Mouse (Mus musculus) brain, embryonic 14.5 days (tissue): ENCODE measurements around the gene Tnnt1. TPM values are rescaled to one million over a fixed set of nuclear protein-coding genes. Genes with fewer than 3 reads are reported as not detected.

Source experiments
- DNase-seq: peaks from one replicate; pipeline ENCODE4 v3.0.0-alpha.2; 2011; ENCODE audit warnings: low read depth
- CTCF ChIP-seq: fragments of 200-500 bp; IDR thresholded peaks from 2 replicates; pipeline ENCODE4 v1.5.1; 2012; ENCODE audit warnings: inconsistent platforms, mild to moderate bottlenecking, moderate library complexity, borderline replicate concordance; ENCODE audit not compliant: insufficient read depth, insufficient read length; ENCODE audit errors: extremely low read depth
- POLR2A ChIP-seq: fragments of 200-500 bp; IDR thresholded peaks from 2 replicates; pipeline ENCODE4 v1.6.1; 2012; ENCODE audit warnings: mild to moderate bottlenecking, inconsistent platforms, borderline replicate concordance; ENCODE audit not compliant: poor library complexity, insufficient read depth, insufficient read length, severe bottlenecking; ENCODE audit errors: extremely low read depth
- polyA plus RNA-seq: library from polyadenylated mRNA; depleted of rRNA; stranded (reverse); fragments of >200 nt; gene quantifications from 2 replicates; pipeline ENCODE4 v1.2.3, GENCODE M21; 2012

Tnnt1 gene
- polyA plus RNA-seq, 1 experiment, result 3.3 TPM

DNA sequence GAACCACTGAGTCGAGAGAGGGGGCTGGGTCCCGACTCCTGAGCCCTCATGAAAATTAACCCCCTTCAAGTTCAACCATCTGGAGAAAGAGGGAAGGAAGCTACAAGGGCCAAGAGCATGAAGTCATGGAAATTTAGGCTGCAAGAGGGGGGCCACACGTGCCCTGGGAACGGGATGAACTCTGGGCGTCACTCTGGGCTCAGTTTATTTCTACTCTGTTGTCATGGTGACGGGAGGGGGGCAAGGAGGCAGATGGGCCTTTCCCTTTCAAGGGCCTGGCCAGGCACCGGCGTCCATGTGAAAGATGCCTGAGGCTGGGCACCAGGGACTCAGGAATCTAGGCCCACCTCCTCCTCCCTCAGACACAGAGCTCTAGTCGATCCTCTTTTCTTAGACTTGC lies 17.9 kb downstream of the Tnnt1 start:
- TF ChIP-seq CTCF (no peak), POLR2A (no peak)
- peak; percentile 82 for DNase-seq

DNA sequence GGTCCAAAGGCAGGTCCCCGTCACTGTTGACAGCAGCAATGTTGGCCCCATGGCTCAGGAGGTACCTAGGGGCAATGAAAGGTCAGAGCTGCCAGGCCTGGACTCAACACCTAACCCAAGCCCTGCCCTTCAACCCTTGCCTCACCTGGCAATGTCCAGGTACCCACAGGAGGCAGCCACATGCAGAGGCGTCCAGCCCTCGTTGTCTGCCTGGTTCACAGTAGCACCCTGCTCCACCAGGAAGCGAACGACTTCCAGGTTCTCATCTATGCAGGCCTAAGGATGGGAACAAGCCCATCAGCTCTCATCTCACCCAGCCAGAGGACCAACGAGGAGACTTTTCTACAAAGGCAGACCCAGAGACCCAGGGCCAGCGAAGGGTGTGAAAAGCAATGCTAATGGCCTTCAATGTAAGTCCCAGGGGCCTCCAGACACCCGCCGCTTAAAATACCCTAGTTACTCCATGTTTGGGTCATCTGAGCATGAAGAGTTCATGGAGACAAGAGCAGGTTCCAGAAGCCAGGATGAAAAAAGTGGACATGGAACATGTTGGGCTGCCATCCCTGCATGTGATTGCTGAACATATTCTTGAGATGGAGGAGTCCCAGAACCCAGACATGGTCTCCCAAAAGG lies 18.8 kb downstream of the Tnnt1 start:
- TF ChIP-seq POLR2A (no peak), CTCF (no peak)
- DNase-seq, result no peak

DNA sequence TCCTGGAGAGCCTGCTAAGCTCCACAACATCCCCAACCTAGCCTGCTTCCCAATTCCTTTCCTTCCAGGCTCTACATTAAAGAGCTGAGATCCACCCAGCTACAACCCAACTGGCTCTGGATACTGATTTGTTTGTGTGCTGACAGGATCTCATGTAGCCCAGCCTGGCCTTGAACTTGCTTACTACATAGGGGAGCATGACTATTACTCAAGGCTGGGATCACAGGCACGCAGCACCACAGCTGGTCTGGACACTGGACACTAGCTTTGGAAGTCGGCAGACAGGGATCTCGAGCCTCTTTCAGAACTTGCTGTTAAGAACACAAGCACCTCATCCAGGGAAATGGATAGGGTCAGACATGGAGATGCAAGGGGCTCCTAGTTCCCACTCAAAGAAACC lies 19.7 kb downstream of the Tnnt1 start:
- no peak for DNase-seq
- TF ChIP-seq CTCF (no peak), POLR2A (no peak)

DNA sequence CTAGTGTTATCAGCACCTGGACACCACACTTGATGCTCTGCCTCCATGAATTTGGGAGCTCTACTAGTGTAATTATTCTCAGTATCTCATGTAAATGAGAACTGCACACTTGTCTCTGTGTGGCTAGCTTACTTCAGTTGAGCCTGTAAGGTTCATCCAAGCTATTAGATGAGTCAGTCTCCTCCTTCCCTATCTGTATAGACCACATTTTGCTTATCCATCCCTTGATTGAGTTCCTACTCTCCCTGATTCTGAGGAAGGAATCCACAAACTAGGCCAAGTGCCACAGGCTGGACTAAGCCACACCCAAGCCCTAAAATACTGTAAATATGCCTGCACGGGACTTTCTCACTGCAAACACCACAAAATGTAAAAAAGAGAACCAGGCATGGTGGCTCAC lies 22.2 kb downstream of the Tnnt1 start:
- no peak for DNase-seq
- TF ChIP-seq CTCF, result no peak
- no peak for TF ChIP-seq POLR2A

DNA sequence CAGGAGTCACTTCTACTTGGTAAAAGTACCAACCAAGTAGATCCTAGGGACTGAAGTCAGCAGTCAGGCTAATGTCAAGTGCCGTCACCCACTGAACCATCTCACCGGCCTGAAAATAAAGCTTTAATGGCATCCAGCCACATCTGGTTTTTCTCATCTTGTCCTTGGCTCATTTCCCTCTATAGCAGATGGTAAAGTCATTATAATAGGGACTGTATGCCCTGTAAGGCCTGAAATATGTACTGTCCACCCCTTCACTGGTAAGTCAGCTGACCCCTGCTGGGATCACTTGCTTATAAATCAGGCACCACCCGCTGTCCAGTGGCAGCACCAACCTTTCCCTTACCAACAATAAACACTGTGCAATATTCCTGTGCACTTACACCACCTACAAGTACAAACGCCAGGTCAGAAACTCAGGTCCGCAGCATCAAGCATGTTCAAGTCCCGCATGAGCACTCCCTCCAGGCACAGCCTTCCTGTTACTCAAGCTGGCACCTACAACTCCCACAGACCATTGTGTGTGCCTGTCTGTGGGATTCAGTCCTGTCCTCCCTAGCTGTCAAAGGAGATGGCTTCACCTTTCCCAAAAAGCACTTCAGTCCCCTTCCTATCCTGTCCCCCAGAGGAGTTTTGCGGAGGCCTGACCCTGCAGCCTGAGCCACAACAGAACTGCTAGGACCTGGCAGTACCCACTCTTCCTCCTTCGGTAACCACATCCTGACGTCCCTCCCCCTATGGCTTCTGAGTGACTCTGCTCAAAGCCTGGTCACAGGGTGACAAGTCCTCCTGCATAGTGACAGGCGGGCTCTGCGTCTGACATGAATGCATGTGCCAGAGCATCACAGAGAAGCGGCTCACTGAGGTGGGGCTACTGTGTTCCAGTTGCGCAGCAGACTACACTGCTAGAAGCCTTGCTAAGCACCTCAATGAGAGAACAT lies 23.6 kb downstream of the Tnnt1 start:
- no peak for DNase-seq
- TF ChIP-seq POLR2A, result no peak
- no peak for TF ChIP-seq CTCF

DNA sequence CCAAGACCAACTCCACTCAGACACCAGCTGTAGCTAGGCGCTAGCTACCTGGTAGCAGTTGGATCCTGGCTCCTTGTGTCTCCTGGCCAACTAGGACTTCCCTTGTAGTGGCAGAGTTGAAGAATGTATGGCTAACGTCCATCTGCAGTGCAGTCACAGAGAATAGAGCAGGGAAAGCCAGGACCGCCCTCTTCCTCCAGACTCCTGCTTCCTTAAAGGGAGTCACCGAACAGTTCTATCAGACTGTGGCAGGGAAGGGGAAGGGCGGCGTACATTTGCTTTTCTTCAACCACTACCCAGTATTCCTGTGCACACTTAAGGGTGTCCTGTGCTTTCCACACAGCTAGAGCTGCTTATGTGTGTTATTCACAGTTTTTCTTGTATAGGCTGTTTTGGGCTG lies 24.9 kb downstream of the Tnnt1 start:
- TF ChIP-seq CTCF (no peak), POLR2A (no peak)
- DNase-seq, result no peak

DNA sequence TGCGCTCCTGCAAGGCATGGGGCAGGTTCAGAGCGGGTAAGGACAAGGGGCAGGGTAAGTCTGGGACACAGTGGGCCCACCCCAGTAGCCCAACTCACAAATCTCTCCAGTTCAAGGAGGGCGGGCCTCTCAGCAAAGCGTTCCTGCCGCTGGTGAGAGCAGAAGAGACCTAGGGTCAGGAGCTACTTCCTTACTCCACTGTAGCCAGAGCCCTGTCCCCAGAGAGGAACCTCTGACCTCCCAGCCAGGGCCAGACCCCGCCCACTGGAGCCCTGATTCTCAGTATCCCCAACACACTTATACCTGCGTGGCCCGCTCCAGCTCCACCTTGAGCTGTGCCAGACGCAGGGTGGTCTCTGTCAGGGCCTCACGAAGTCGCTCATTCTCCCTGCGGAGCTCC lies 33.9 kb downstream of the Tnnt1 start:
- no peak for DNase-seq
- TF ChIP-seq POLR2A (no peak), CTCF (no peak)

DNA sequence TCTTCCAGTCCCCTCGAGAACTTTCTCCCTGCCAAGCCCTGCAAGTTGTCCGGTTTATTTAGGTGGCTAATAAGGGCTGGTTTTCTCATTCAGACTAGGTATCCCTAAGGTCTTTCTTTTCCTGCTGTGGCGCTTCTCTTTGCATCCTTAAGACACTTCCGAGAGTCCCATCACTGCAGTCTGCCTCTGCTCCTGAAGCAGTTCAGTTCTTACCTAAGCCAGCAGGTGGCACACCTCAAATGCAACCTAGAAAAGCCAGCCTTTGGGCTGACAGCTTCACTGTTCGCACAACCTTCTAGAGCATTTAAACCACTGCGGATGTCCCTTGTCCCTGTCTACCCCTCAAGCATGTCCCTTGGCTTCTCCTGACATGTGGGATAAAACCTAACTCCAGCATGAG lies 36.5 kb downstream of the Tnnt1 start:
- peak; percentile 60; the same call in 1 of the 2 replicates for TF ChIP-seq CTCF
- TF ChIP-seq POLR2A, result no peak
- peak; percentile 57 for DNase-seq

DNA sequence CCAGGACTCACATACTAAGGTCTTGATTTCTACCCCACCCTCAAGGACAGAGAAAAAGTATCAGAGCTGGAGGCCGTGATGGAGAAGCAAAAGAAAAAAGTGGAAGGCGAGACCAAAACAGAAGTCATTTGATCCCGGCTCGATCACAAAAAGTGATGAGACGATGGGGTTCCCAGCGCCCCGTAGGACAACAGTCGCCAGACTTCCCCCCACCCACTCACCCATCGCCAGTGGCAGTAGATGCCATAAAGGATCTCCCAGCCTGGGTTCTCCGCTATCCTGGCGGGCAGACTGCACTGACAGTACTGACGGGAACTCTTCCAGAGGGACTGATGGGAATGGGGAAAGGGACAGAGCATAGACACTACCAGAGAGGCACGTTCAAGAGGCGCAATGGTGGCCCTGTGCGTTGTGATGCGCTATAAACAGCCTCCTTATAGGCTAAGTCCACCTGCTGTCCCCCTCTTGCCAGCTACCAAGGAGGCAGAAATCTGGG lies 37.3 kb downstream of the Tnnt1 start:
- peak; percentile 12 for DNase-seq
- no peak for TF ChIP-seq CTCF
- no peak for TF ChIP-seq POLR2A

DNA sequence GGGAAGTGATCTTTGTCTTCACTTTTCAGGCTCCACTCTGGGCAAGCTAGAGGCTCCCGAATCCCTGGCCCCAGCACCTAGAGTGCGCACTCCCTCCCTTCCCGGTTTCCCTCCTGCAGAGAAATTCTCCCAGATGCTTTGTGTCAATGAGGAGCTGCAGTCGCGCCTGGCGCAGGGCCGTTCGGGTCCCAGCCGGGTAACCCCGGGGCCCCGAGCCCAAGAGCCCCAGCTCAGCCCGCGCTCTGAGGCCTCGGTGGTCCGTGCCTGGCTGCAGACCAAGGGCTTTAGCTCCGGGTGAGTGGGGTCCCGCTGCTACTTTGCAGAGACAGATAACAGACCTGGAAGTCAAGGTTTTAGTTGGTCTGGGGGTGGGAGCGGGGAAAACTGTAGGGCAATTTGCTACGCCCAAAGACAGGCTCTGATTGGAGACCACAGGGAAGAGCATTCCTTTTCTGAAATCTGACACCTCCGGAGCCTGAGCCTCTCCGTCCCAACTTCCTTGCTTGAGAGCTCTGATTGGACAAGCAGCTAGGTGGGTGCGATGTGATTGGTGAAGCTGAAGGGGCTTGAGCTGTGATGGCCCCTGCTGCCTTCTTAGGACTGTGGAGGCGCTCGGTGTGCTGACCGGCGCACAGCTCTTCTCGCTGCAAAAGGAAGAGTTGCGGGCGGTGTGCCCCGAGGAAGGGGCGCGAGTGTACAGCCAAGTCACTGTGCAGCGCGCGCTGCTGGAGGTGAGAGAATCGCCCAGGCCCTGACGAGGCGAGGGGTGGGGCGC lies 38.0 kb downstream of the Tnnt1 start:
- no peak for TF ChIP-seq CTCF
- TF ChIP-seq POLR2A, result no peak; the same call in 1 of the 2 replicates
- DNase-seq, result peak; percentile 96

DNA sequence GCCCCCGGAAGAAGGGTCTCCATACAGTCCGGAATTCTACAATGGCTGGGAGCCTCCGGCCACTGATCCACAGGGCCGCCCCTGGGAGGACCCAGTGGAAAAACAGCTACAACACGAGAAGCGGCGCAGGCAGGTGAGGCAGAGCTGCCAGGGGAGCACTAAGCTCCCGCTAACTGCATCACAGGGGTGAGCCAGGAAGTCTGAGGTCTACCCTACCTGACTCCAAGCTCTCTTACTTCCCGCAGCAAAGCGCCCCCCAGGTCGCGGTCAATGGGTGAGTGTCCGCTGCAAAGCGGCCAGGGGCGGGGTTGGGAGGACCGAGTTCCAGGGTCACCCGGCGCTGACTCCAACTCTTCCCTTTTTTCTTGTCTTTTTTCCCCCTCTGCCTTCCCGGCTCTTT lies 42.2 kb downstream of the Tnnt1 start:
- no peak for DNase-seq
- TF ChIP-seq CTCF (no peak), POLR2A (no peak)
